Mouse (Mus musculus) frontal cortex, adult 2 months (tissue): ENCODE measurements around the gene Gm19684. TPM values are rescaled to one million over a fixed set of nuclear protein-coding genes. Genes with fewer than 3 reads are reported as not detected.
"Not testable (repeated sequence)": the region's sequence is repeated elsewhere in the genome, so short reads cannot be mapped to it uniquely, and the experiment has no call there.

Source experiments
- DNase-seq, 2 experiments: peaks; one replicate each; pipeline ENCODE4 v3.0.0; 2022; ENCODE audit warnings: low spot score in 1 of 2; ENCODE audit errors: extremely low spot score in 1 of 2
- polyA plus RNA-seq: library from polyadenylated mRNA; depleted of rRNA; stranded (reverse); fragments of >200 nt; gene quantifications from 2 replicates; pipeline ENCODE4 v1.2.3, GENCODE M21; 2012; rRNA removed

Gm19684 gene
- polyA plus RNA-seq, 1 experiment: 0.06 TPM

- no peak for DNase-seq
Measured at GRCm38 (mm10) chr17:36169753-36170152, 48.3 kb downstream of the Gm19684 start.

GRCm38 (mm10) chr17:36170287-36170814 is 48.9 kb downstream of the Gm19684 start:
- DNase-seq: no peak

GRCm38 (mm10) chr17:36176132-36176531 is 54.7 kb downstream of the Gm19684 start:
- DNase-seq: not testable (repeated sequence)

- DNase-seq: not testable (repeated sequence)
Measured at GRCm38 (mm10) chr17:36178938-36179337, 57.5 kb downstream of the Gm19684 start.

Other genes with a start within 250 kb of the Gm19684 start
- gene Dhx16, start 241.9 kb upstream of the Gm19684 start, polyA plus RNA-seq: 42.6 and 50.6 TPM in 2 replicates
- 107 and 119 TPM in 2 replicates for gene 2310061I04Rik, start 224.2 kb upstream of the Gm19684 start, polyA plus RNA-seq
- gene Atat1, start 211.6 kb upstream of the Gm19684 start, polyA plus RNA-seq: 103 and 109 TPM in 2 replicates
- 54.6 and 55.9 TPM in 2 replicates for gene Mrps18b, start 205.3 kb upstream of the Gm19684 start, polyA plus RNA-seq
- gene Ppp1r10, start 205.2 kb upstream of the Gm19684 start, polyA plus RNA-seq: 39.2 and 39.3 TPM in 2 replicates
- gene Abcf1, start 151.9 kb upstream of the Gm19684 start, polyA plus RNA-seq: 96.8 and 101 TPM in 2 replicates
- 132 and 136 TPM in 2 replicates for gene Gnl1, start 141.8 kb upstream of the Gm19684 start, polyA plus RNA-seq
- 53.1 and 53.2 TPM in 2 replicates for gene Prr3, start 141.4 kb upstream of the Gm19684 start, polyA plus RNA-seq
- gene H2-T24, start 101.1 kb upstream of the Gm19684 start, polyA plus RNA-seq: 2.0 TPM in 2 replicates
- gene H2-T23, start 88.8 kb upstream of the Gm19684 start, polyA plus RNA-seq: 19.8 and 22.8 TPM in 2 replicates
- gene H2-T22, start 78.9 kb upstream of the Gm19684 start, polyA plus RNA-seq: 21.6 and 23.0 TPM in 2 replicates
- gene Gm6034, start 78.7 kb upstream of the Gm19684 start, polyA plus RNA-seq: not detected in 2 replicates
- gene Gm11127, start 63.3 kb upstream of the Gm19684 start, polyA plus RNA-seq: 0.18 and 0.99 TPM in 2 replicates
- not detected in 2 replicates for gene Gm7030, start 7.7 kb downstream of the Gm19684 start, polyA plus RNA-seq
- not detected in 2 replicates for gene Gm8909, start 46.9 kb downstream of the Gm19684 start, polyA plus RNA-seq
- gene H2-T3, start 68.6 kb downstream of the Gm19684 start, polyA plus RNA-seq: not detected in 2 replicates
- 60.3 and 67.4 TPM in 2 replicates for gene Rpp21, start 136.4 kb downstream of the Gm19684 start, polyA plus RNA-seq
- 34.0 and 39.7 TPM in 2 replicates for gene Trim39, start 150.6 kb downstream of the Gm19684 start, polyA plus RNA-seq
- gene H2-M10.2, start 164.8 kb downstream of the Gm19684 start, polyA plus RNA-seq: not detected in 2 replicates
- gene H2-M10.1, start 204.5 kb downstream of the Gm19684 start, polyA plus RNA-seq: not detected in 2 replicates
- gene H2-M10.3, start 246.7 kb downstream of the Gm19684 start, polyA plus RNA-seq: not detected in 2 replicates